Mouse (Mus musculus): ENCODE measurements around the gene 2700097O09Rik.

GRCm38 (mm10) chr12:55049731-55050353, 30.1 kb downstream of the 2700097O09Rik start:
- TF ChIP-seq CTCF (IDR thresholded peaks at IDR 0.05; ENCODE audit: low read depth) (no peak), EP300 (optimal IDR thresholded peaks at IDR 0.05) (no peak)
